Mouse (Mus musculus) frontal cortex, adult 2 months (tissue): ENCODE data around the gene Mog. TPM values are rescaled to one million over a fixed set of nuclear protein-coding genes. Genes with fewer than 3 reads are reported as not detected.

ENCODE experiments used
- polyA plus RNA-seq: library from polyadenylated mRNA; depleted of rRNA; stranded (reverse); fragments of >200 nt; gene quantifications from 2 replicates; pipeline ENCODE4 v1.2.3, GENCODE M21; 2012; rRNA removed

Gene Mog
- polyA plus RNA-seq, 1 experiment: 43.8 TPM

Other genes starting within 250 kb of the Mog start
- not detected in 2 replicates for gene H2-M10.6, start 211.2 kb downstream of the Mog start, polyA plus RNA-seq
- gene Trim26, start 186.3 kb downstream of the Mog start, polyA plus RNA-seq: 20.8 and 21.9 TPM in 2 replicates
- gene Trim15, start 156.2 kb downstream of the Mog start, polyA plus RNA-seq: 0.04 and 0.08 TPM in 2 replicates
- 0.06 and 0.08 TPM in 2 replicates for gene Trim10, start 153.8 kb downstream of the Mog start, polyA plus RNA-seq
- 0.22 and 0.29 TPM in 2 replicates for gene Trim40, start 133.3 kb downstream of the Mog start, polyA plus RNA-seq
- not detected in 2 replicates for gene Trim31, start 125.3 kb downstream of the Mog start, polyA plus RNA-seq
- gene Rnf39, start 80.5 kb downstream of the Mog start, polyA plus RNA-seq: 4.0 and 5.1 TPM in 2 replicates
- 186 and 189 TPM in 2 replicates for gene Ppp1r11, start 71.7 kb downstream of the Mog start, polyA plus RNA-seq
- 36.4 and 42.2 TPM in 2 replicates for gene Znrd1, start 64.8 kb downstream of the Mog start, polyA plus RNA-seq
- 6.0 and 6.9 TPM in 2 replicates for gene Znrd1as, start 64.8 kb downstream of the Mog start, polyA plus RNA-seq
- 0.42 and 1.1 TPM in 2 replicates for gene 2410137M14Rik, start 42.2 kb downstream of the Mog start, polyA plus RNA-seq
- 2.8 and 3.3 TPM in 2 replicates for gene H2-M5, start 33.9 kb downstream of the Mog start, polyA plus RNA-seq
- 30.3 and 40.6 TPM in 2 replicates for gene Zfp57, start 22.2 kb downstream of the Mog start, polyA plus RNA-seq
- 430 and 435 TPM in 2 replicates for gene Gabbr1, start 22.6 kb upstream of the Mog start, polyA plus RNA-seq
- 0.04 TPM in 1 of 2 replicates, not detected in the other for gene Olfr90, start 65.1 kb upstream of the Mog start, polyA plus RNA-seq
- not detected in 2 replicates for gene Olfr91, start 74.9 kb upstream of the Mog start, polyA plus RNA-seq
- not detected in 2 replicates for gene Olfr92, start 96.7 kb upstream of the Mog start, polyA plus RNA-seq
- not detected in 2 replicates for gene Olfr93, start 138.1 kb upstream of the Mog start, polyA plus RNA-seq
- gene Ubd, start 170.5 kb upstream of the Mog start, polyA plus RNA-seq: not detected in 2 replicates
- not detected in 2 replicates for gene Olfr94, start 177.6 kb upstream of the Mog start, polyA plus RNA-seq
- not detected in 2 replicates for gene Olfr95, start 189.7 kb upstream of the Mog start, polyA plus RNA-seq
- gene Olfr96, start 196.7 kb upstream of the Mog start, polyA plus RNA-seq: not detected in 2 replicates
- not detected in 2 replicates for gene Olfr97, start 213.9 kb upstream of the Mog start, polyA plus RNA-seq
- not detected in 2 replicates for gene Olfr98, start 240.4 kb upstream of the Mog start, polyA plus RNA-seq
- gene H2-M3, start 246.8 kb upstream of the Mog start, polyA plus RNA-seq: 2.4 and 3.0 TPM in 2 replicates